Mouse (Mus musculus) heart, adult 2 months (tissue): ENCODE data around the gene Nsrp1. TPM values are rescaled to one million over a fixed set of nuclear protein-coding genes. Genes with fewer than 3 reads are reported as not detected.
"Not testable (repeated sequence)": the region's sequence is repeated elsewhere in the genome, so short reads cannot be mapped to it uniquely, and the experiment has no call there.

Experiments
- DNase-seq, 2 experiments: peaks; one replicate each; pipeline ENCODE4 v3.0.0; 2021
- H3K27ac ChIP-seq: fragments of 200-600 bp; 2 replicates; pipeline ENCODE4 v1.8.1; 2022
- H3K27me3 ChIP-seq: fragments of 200-500 bp; 2 replicates; pipeline ENCODE4 v1.6.1; 2012; ENCODE audit warnings: mild to moderate bottlenecking, low read length, inconsistent platforms, mixed read lengths; ENCODE audit not compliant: control insufficient read depth, insufficient read depth
- H3K36me3 ChIP-seq: fragments of 200-500 bp; 2 replicates; pipeline ENCODE4 v1.6.1; 2012; ENCODE audit warnings: low read length, inconsistent platforms; ENCODE audit not compliant: control insufficient read depth, insufficient read depth
- H3K4me1 ChIP-seq: fragments of 200-500 bp; 2 replicates; pipeline ENCODE4 v1.6.1; 2011; ENCODE audit warnings: low read length; ENCODE audit not compliant: control insufficient read depth, insufficient read depth
- H3K4me3 ChIP-seq: fragments of 200-600 bp; 2 replicates; pipeline ENCODE4 v1.8.1; 2022
- H3K79me2 ChIP-seq: fragments of 200-500 bp; replicated peaks from 2 replicates; pipeline ENCODE4 v1.6.1; 2012; ENCODE audit warnings: mild to moderate bottlenecking, inconsistent platforms, low read length, moderate library complexity, mixed read lengths; ENCODE audit not compliant: control insufficient read depth, insufficient read depth
- H3K9ac ChIP-seq: fragments of 200-500 bp; 2 replicates; pipeline ENCODE4 v1.6.1; 2012; ENCODE audit warnings: low read depth, mild to moderate bottlenecking, control low read depth, inconsistent platforms, low read length, mixed read lengths
- CTCF ChIP-seq: fragments of 200-600 bp; IDR thresholded peaks from 2 replicates; pipeline ENCODE4 v1.8.1; 2022; ENCODE audit warnings: antibody characterized with exemption, mild to moderate bottlenecking, moderate library complexity
- EP300 ChIP-seq: fragments of 200-500 bp; IDR thresholded peaks from 2 replicates; pipeline ENCODE4 v1.6.1; 2011; ENCODE audit warnings: low read depth, low read length, control low read depth; ENCODE audit not compliant: insufficient read depth
- POLR2A ChIP-seq: fragments of 200-500 bp; IDR thresholded peaks from 2 replicates; pipeline ENCODE4 v1.6.1; 2011; ENCODE audit warnings: mild to moderate bottlenecking, low read depth, low read length, control low read depth; ENCODE audit not compliant: insufficient read depth
- WGBS: fragments of 180-500 bp; shearing (Covaris S2); methylation state at CpG from one replicate; pipeline ENCODE4 v1.1.7; 2018; 5-methylcytosine and 5-hydroxymethylcytosine counted together
- intact Hi-C: fragments of 180-260 bp; cut with DNase I; formaldehyde crosslinking; loops from one replicate; pipeline ENCODE4 v1.15.1; 2025
- polyA plus RNA-seq: library from polyadenylated mRNA; depleted of rRNA; stranded (reverse); fragments of >200 nt; gene quantifications from 2 replicates; pipeline ENCODE4 v1.2.3, GENCODE M21; 2012
- total RNA-seq, 2 experiments: library from RNA; stranded (reverse); gene quantifications; 2 replicates each; pipeline ENCODE4 v1.2.3; 2021

Gene Nsrp1
- total and polyA plus RNA-seq, 3 experiments = 1.1 to 11.8 (median 7.1) TPM

GRCm38 (mm10) chr11:77077792-77078191, 443 bp downstream of the Nsrp1 start:
- intact Hi-C loops = no loop called here
- peak overlapping the region; percentile 67 for H3K9ac ChIP-seq
- H3K36me3 ChIP-seq = no peaks in the 10 kb centered on the region; the same call in 1 of the 2 replicates
- peaks cover 1% of the 10 kb centered on the region; the same call in 1 of the 2 replicates for H3K4me1 ChIP-seq
- 1% methylated on average over 16 of the region's 16 CpGs for WGBS
- TF ChIP-seq EP300 = no peak
- TF ChIP-seq CTCF = no peak
- no peak for TF ChIP-seq POLR2A
- H3K4me3 ChIP-seq = peak overlapping the region; percentile 66
- no peaks in the 10 kb centered on the region for H3K27me3 ChIP-seq
- peaks cover 4% of the 10 kb centered on the region for H3K79me2 ChIP-seq
- no peak for DNase-seq
- peak overlapping the region; percentile 80 for H3K27ac ChIP-seq

- H3K27ac ChIP-seq, H3K4me1 ChIP-seq, H3K79me2 ChIP-seq, H3K27me3 ChIP-seq, DNase-seq, intact Hi-C loops, H3K36me3 ChIP-seq, H3K9ac ChIP-seq: not testable (repeated sequence)
- 57% methylated on average over 4 of the region's 4 CpGs for WGBS
- peak overlapping the region; percentile 66 for H3K4me3 ChIP-seq
Measured at GRCm38 (mm10) chr11:77077331-77077730, 904 bp downstream of the Nsrp1 start.

- intact Hi-C loops = no loop called here
- no peaks in the 10 kb centered on the region for H3K4me1 ChIP-seq
- H3K9ac ChIP-seq = no peak overlapping the region
- no peaks in the 10 kb centered on the region; the same call in none of the 2 replicates for H3K36me3 ChIP-seq
- no peak overlapping the region for H3K4me3 ChIP-seq
- no peak overlapping the region for H3K27ac ChIP-seq
- H3K27me3 ChIP-seq = no peaks in the 10 kb centered on the region
- no peak for DNase-seq
- peaks cover 7% of the 10 kb centered on the region for H3K79me2 ChIP-seq
- 77% methylated on average over 4 of the region's 4 CpGs for WGBS
- TF ChIP-seq CTCF (peak; percentile 52), EP300 (no peak), POLR2A (no peak)
Measured at GRCm38 (mm10) chr11:77070721-77071120, 7.5 kb downstream of the Nsrp1 start.

- no peak overlapping the region for H3K27ac ChIP-seq
- 64% methylated on average over 4 of the region's 4 CpGs for WGBS
Measured at GRCm38 (mm10) chr11:77068825-77069224, 9.4 kb downstream of the Nsrp1 start.

GRCm38 (mm10) chr11:77063406-77063805, 14.8 kb downstream of the Nsrp1 start:
- H3K27me3 ChIP-seq = no peaks in the 10 kb centered on the region
- H3K4me1 ChIP-seq = peaks cover 1% of the 10 kb centered on the region; the same call in 1 of the 2 replicates
- H3K4me3 ChIP-seq = no peak overlapping the region
- WGBS = 79% methylated on average over 2 of the region's 2 CpGs
- no peaks in the 10 kb centered on the region; the same call in 1 of the 2 replicates for H3K79me2 ChIP-seq
- TF ChIP-seq CTCF = no peak
- TF ChIP-seq EP300 = no peak
- no peak for TF ChIP-seq POLR2A
- intact Hi-C loops = no loop called here
- no peak for DNase-seq
- peaks cover 5% of the 10 kb centered on the region for H3K36me3 ChIP-seq
- H3K27ac ChIP-seq = no peak overlapping the region
- no peak overlapping the region for H3K9ac ChIP-seq

More at GRCm38 (mm10) chr11:77068825-77069224, 9.4 kb downstream of the Nsrp1 start:
- intact Hi-C loops = loop anchor here (5.0 kb wide), 1 partner anchor 72 kb away; the partner anchor contains the start of gene Slc6a4
- Histone ChIP-seq H3K79me2 (peaks cover 5% of the 10 kb centered on the region; the same call in 1 of the 2 replicates), H3K4me3 (no peak overlapping the region), H3K36me3 (no peaks in the 10 kb centered on the region; the same call in none of the 2 replicates), H3K4me1 (no peaks in the 10 kb centered on the region), H3K27me3 (no peaks in the 10 kb centered on the region), H3K9ac (no peak overlapping the region)
- TF ChIP-seq POLR2A = no peak
- no peak for TF ChIP-seq EP300
- no peak for TF ChIP-seq CTCF
- no peak for DNase-seq

- H3K79me2 ChIP-seq = no peaks in the 10 kb centered on the region; the same call in 1 of the 2 replicates
- no peak for DNase-seq
- no peak overlapping the region for H3K4me3 ChIP-seq
- 26% methylated on average over 5 of the region's 5 CpGs for WGBS
- TF ChIP-seq EP300 = no peak
- TF ChIP-seq CTCF = no peak
- TF ChIP-seq POLR2A = no peak
- no peak overlapping the region for H3K27ac ChIP-seq
- H3K4me1 ChIP-seq = peaks cover 1% of the 10 kb centered on the region; the same call in 1 of the 2 replicates
- H3K36me3 ChIP-seq = peaks cover 5% of the 10 kb centered on the region
- intact Hi-C loops = no loop called here
- no peaks in the 10 kb centered on the region for H3K27me3 ChIP-seq
- no peak overlapping the region for H3K9ac ChIP-seq
Measured at GRCm38 (mm10) chr11:77061951-77062350, 16.3 kb downstream of the Nsrp1 start.
